Mouse (Mus musculus) stomach, embryonic 16.5 days (tissue): ENCODE measurements around the gene B4galt3. TPM values are rescaled to one million over a fixed set of nuclear protein-coding genes. Genes with fewer than 3 reads are reported as not detected.

Experiments used
- polyA plus RNA-seq: library from polyadenylated mRNA; unstranded; fragments of >200 nt; fragmentation: Nextera tagmentation; extraction: Ambion mirVana; gene quantifications from 2 replicates; pipeline ENCODE4 v1.2.1, GENCODE M21; 2015

B4galt3 gene
- polyA plus RNA-seq, 1 experiment from 2014 or later: 71.5 TPM

Other genes starting within 250 kb of the B4galt3 start
- 17.7 and 20.2 TPM in 2 replicates for gene Fcgr3, start 205.4 kb upstream of the B4galt3 start, polyA plus RNA-seq
- gene Cfap126, start 156.4 kb upstream of the B4galt3 start, polyA plus RNA-seq: 2.1 and 3.1 TPM in 2 replicates
- 282 and 298 TPM in 2 replicates for gene Sdhc, start 119.7 kb upstream of the B4galt3 start, polyA plus RNA-seq
- gene Mpz, start 119.6 kb upstream of the B4galt3 start, polyA plus RNA-seq: 2.4 and 2.9 TPM in 2 replicates
- 44.3 and 46.4 TPM in 2 replicates for gene Pcp4l1, start 74.1 kb upstream of the B4galt3 start, polyA plus RNA-seq
- 1.7 and 1.8 TPM in 2 replicates for gene Nr1i3, start 56.4 kb upstream of the B4galt3 start, polyA plus RNA-seq
- gene Tomm40l, start 47.8 kb upstream of the B4galt3 start, polyA plus RNA-seq: 28.2 and 28.3 TPM in 2 replicates
- 257 and 347 TPM in 2 replicates for gene Apoa2, start 45.3 kb upstream of the B4galt3 start, polyA plus RNA-seq
- 68.0 and 77.1 TPM in 2 replicates for gene Fcer1g, start 36.0 kb upstream of the B4galt3 start, polyA plus RNA-seq
- 11.0 and 12.8 TPM in 2 replicates for gene Adamts4, start 19.9 kb upstream of the B4galt3 start, polyA plus RNA-seq
- gene Ndufs2, start 18.9 kb upstream of the B4galt3 start, polyA plus RNA-seq: 259 and 260 TPM in 2 replicates
- gene Ppox, start 10.9 kb downstream of the B4galt3 start, polyA plus RNA-seq: 44.6 and 54.5 TPM in 2 replicates
- 54.9 and 59.1 TPM in 2 replicates for gene Usp21, start 17.7 kb downstream of the B4galt3 start, polyA plus RNA-seq
- gene Ufc1, start 24.7 kb downstream of the B4galt3 start, polyA plus RNA-seq: 100 and 113 TPM in 2 replicates
- gene Dedd, start 58.8 kb downstream of the B4galt3 start, polyA plus RNA-seq: 48.0 and 54.7 TPM in 2 replicates
- gene Nit1, start 75.3 kb downstream of the B4galt3 start, polyA plus RNA-seq: 49.6 and 51.3 TPM in 2 replicates
- gene Pfdn2, start 75.3 kb downstream of the B4galt3 start, polyA plus RNA-seq: 81.2 and 109 TPM in 2 replicates
- gene Klhdc9, start 90.5 kb downstream of the B4galt3 start, polyA plus RNA-seq: 0.76 and 1.3 TPM in 2 replicates
- 42.8 and 62.7 TPM in 2 replicates for gene Nectin4, start 99.8 kb downstream of the B4galt3 start, polyA plus RNA-seq
- 2.9 and 3.8 TPM in 2 replicates for gene Arhgap30, start 118.6 kb downstream of the B4galt3 start, polyA plus RNA-seq
- 63.4 and 64.7 TPM in 2 replicates for gene Usf1, start 141.0 kb downstream of the B4galt3 start, polyA plus RNA-seq
- 7.6 and 8.3 TPM in 2 replicates for gene Tstd1, start 148.5 kb downstream of the B4galt3 start, polyA plus RNA-seq
- 137 and 162 TPM in 2 replicates for gene F11r, start 167.2 kb downstream of the B4galt3 start, polyA plus RNA-seq
- gene Alyref2, start 233.2 kb downstream of the B4galt3 start, polyA plus RNA-seq: 15.7 and 16.3 TPM in 2 replicates